Mouse (Mus musculus) mouse embryonic stem cell (cell line): ENCODE measurements around the gene Mkrn2.

Source experiments
- in situ Hi-C, 2 experiments: fragments of 300-500 bp; cut with MboI; formaldehyde crosslinking; loops; 1 replicate in 1 of 2; 3 replicates in 1 of 2; pipeline ENCODE4 v1.14.3; 2019 to 2020; ENCODE audit warnings: low sequenced_read_pairs in 2 of 2, low pct_unique_long_range_greater_than_20kb in 1 of 2, mixed read lengths in 1 of 2; ENCODE audit not compliant: unreplicated experiment in 1 of 2

The Mkrn2 gene

DNA sequence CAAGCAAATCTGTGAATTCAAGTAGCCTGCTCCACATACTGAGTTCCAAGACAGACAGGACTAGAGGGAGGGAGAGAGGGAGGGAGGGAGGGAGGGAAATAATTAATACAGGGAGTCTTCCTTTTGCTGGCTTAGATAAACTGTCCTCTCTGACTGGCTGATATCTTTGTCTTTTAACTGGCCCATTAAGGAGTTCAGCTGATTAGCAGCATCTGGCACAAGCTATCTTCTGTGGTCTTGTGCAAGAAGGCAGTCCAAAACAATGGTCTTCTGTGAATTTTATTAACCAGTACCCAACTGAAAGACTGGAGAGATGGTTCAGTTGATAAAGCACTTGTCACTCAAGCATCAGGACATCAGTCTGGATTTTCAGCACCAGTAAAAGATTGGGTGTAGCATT is 57.1 kb downstream of the Mkrn2 start:
- in situ Hi-C loops = no loop called here

DNA sequence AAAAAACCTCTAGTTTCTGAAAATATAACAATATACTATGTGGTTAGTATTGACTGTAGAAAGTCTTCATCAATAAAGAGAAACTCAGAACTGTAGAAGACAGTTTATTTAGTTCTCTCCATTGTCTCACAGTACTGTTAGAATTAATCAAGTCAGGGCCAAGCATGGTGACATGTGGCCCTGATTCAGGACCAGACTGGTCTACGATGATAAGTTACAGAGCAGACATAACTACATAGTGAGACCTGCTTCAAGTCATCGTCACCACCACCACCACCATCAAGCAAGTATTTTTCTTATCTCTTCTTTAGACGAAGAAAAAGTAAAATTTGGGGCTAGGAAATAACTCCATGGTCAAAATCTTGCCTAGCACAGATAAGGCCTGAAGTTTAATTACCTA is 62.6 kb downstream of the Mkrn2 start:
- in situ Hi-C loops = loop anchor here in 1 of 2 experiments (10.0 kb wide), 1 partner anchor 49 kb away; no protein-coding TSS in a partner anchor

DNA sequence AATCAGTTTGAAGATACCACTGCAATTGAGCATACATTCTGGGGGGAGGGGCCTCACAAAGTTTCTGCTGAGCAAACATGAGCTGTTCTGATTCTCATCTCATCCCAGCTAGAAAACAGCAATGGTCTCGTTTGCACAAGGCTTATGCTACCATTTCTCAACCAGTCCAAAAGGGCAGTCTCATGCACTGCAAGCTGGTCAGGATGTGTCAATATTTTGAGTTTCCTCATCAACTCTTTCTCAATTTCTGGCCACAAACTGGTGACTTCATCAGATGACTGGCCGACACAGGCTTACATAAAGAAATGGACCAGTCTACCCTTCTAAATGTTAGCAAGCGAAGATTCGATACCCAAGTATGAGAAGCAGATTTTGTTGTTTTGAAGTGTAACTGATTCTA is 64.9 kb downstream of the Mkrn2 start:
- in situ Hi-C loops = loop anchor here in 1 of 2 experiments (10.0 kb wide), 1 partner anchor 52 kb away; no protein-coding TSS in a partner anchor
